Mouse (Mus musculus) liver, embryonic 15.5 days (tissue): ENCODE results near the gene Btnl1. TPM values are rescaled to one million over a fixed set of nuclear protein-coding genes. Genes with fewer than 3 reads are reported as not detected.

ENCODE experiments used
- ATAC-seq: fragments of 200-750 bp; cut with Nextera tagmentation; 2 replicates; pipeline ENCODE4 v1.8.0; 2017; ENCODE audit warnings: moderate number of reproducible peaks, mild to moderate bottlenecking, moderate library complexity; ENCODE audit not compliant: insufficient read depth
- H3K27ac ChIP-seq: fragments of 300-500 bp; sonication (generic); replicated peaks from 2 replicates; pipeline ENCODE4 v1.5.1; 2015; ENCODE audit warnings: mild to moderate bottlenecking, inconsistent platforms
- H3K27me3 ChIP-seq: fragments of 300-500 bp; sonication (generic); 2 replicates; pipeline ENCODE4 v1.6.1; 2015; ENCODE audit warnings: mild to moderate bottlenecking, inconsistent platforms
- H3K36me3 ChIP-seq: fragments of 300-500 bp; sonication (generic); replicated peaks from 2 replicates; pipeline ENCODE4 v1.6.1; 2015; ENCODE audit warnings: moderate library complexity, mild to moderate bottlenecking, inconsistent platforms
- H3K4me1 ChIP-seq: fragments of 300-500 bp; sonication (generic); replicated peaks from 2 replicates; pipeline ENCODE4 v1.6.1; 2015; ENCODE audit warnings: inconsistent platforms
- H3K4me2 ChIP-seq: fragments of 300-500 bp; sonication (generic); 2 replicates; pipeline ENCODE4 v1.6.1; 2015; ENCODE audit warnings: moderate library complexity, mild to moderate bottlenecking, inconsistent platforms
- H3K4me3 ChIP-seq: fragments of 300-500 bp; sonication (generic); replicated peaks from 2 replicates; pipeline ENCODE4 v1.5.1; 2015; ENCODE audit warnings: mild to moderate bottlenecking, inconsistent platforms
- H3K9ac ChIP-seq: fragments of 300-500 bp; sonication (generic); 2 replicates; pipeline ENCODE4 v1.6.1; 2015; ENCODE audit warnings: moderate library complexity, mild to moderate bottlenecking, inconsistent platforms
- H3K9me3 ChIP-seq: fragments of 300-500 bp; sonication (generic); replicated peaks from 2 replicates; pipeline ENCODE4 v1.6.1; 2016; ENCODE audit warnings: inconsistent platforms
- WGBS: fragments of 180-500 bp; shearing (Covaris S2); methylation state at CpG from one replicate; pipeline ENCODE4 v1.1.7; 2015; ENCODE audit warnings: mixed read lengths; ENCODE audit not compliant: insufficient replicate concordance; 5-methylcytosine and 5-hydroxymethylcytosine counted together
- polyA plus RNA-seq: library from polyadenylated mRNA; unstranded; fragments of >200 nt; fragmentation: Nextera tagmentation; extraction: Ambion mirVana; gene quantifications from 2 replicates; pipeline ENCODE4 v1.2.1, GENCODE M21; 2015

The Btnl1 gene
- polyA plus RNA-seq, 1 experiment from 2014 or later = not detected

- Histone ChIP-seq H3K4me1 (no peaks in the 10 kb centered on the region), H3K36me3 (no peaks in the 10 kb centered on the region), H3K27me3 (no peaks in the 10 kb centered on the region), H3K4me2 (no peak overlapping the region), H3K9ac (no peak overlapping the region), H3K27ac (no peak overlapping the region), H3K9me3 (no peaks in the 10 kb centered on the region), H3K4me3 (no peak overlapping the region)
- WGBS = 67% methylated on average over 15 of the region's 15 CpGs
- no peak for ATAC-seq
These were observed 13.9 kb upstream of the Btnl1 start for GRCm38 (mm10) chr17:34362954-34363546.

GRCm38 (mm10) chr17:34363676-34364310, 13.1 kb upstream of the Btnl1 start:
- H3K9me3 ChIP-seq = no peaks in the 10 kb centered on the region
- ATAC-seq = no peak
- H3K4me1 ChIP-seq = no peaks in the 10 kb centered on the region
- H3K4me3 ChIP-seq = no peak overlapping the region
- H3K9ac ChIP-seq = no peak overlapping the region
- no peaks in the 10 kb centered on the region for H3K36me3 ChIP-seq
- 47% methylated on average over 3 of the region's 3 CpGs for WGBS
- no peaks in the 10 kb centered on the region for H3K27me3 ChIP-seq
- H3K4me2 ChIP-seq = no peak overlapping the region
- no peak overlapping the region for H3K27ac ChIP-seq

- ATAC-seq = no peak
- Histone ChIP-seq H3K4me2 (no peak overlapping the region), H3K36me3 (no peaks in the 10 kb centered on the region), H3K9ac (no peak overlapping the region), H3K4me3 (no peak overlapping the region), H3K27ac (no peak overlapping the region), H3K4me1 (no peaks in the 10 kb centered on the region), H3K27me3 (no peaks in the 10 kb centered on the region), H3K9me3 (no peaks in the 10 kb centered on the region)
- 54% methylated on average over 10 of the region's 10 CpGs for WGBS
These were observed 11.9 kb upstream of the Btnl1 start for GRCm38 (mm10) chr17:34365031-34365430.

GRCm38 (mm10) chr17:34370563-34370962, 6.4 kb upstream of the Btnl1 start:
- 54% methylated on average over 4 of the region's 4 CpGs for WGBS
- H3K36me3 ChIP-seq = no peaks in the 10 kb centered on the region
- H3K4me3 ChIP-seq = no peak overlapping the region
- no peaks in the 10 kb centered on the region for H3K4me1 ChIP-seq
- H3K4me2 ChIP-seq = no peak overlapping the region
- no peak overlapping the region for H3K9ac ChIP-seq
- no peak overlapping the region for H3K27ac ChIP-seq
- H3K27me3 ChIP-seq = no peaks in the 10 kb centered on the region
- no peaks in the 10 kb centered on the region for H3K9me3 ChIP-seq
- no peak for ATAC-seq

GRCm38 (mm10) chr17:34373055-34373709, 3.8 kb upstream of the Btnl1 start:
- Histone ChIP-seq H3K4me2 (no peak overlapping the region), H3K4me3 (no peak overlapping the region)
- 58% methylated on average over 6 of the region's 6 CpGs for WGBS

GRCm38 (mm10) chr17:34377450-34378209, 698 bp downstream of the Btnl1 start:
- Histone ChIP-seq H3K36me3 (no peaks in the 10 kb centered on the region), H3K4me1 (no peaks in the 10 kb centered on the region), H3K4me2 (no peak overlapping the region), H3K27me3 (no peaks in the 10 kb centered on the region), H3K4me3 (no peak overlapping the region), H3K9ac (no peak overlapping the region), H3K9me3 (no peaks in the 10 kb centered on the region), H3K27ac (no peak overlapping the region)
- ATAC-seq = no peak
- 38% methylated on average over 6 of the region's 6 CpGs for WGBS

More at GRCm38 (mm10) chr17:34373055-34373709, 3.8 kb upstream of the Btnl1 start:
- no peaks in the 10 kb centered on the region for H3K9me3 ChIP-seq
- H3K4me1 ChIP-seq = no peaks in the 10 kb centered on the region
- ATAC-seq = no peak
- H3K27me3 ChIP-seq = no peaks in the 10 kb centered on the region
- H3K9ac ChIP-seq = no peak overlapping the region
- no peaks in the 10 kb centered on the region for H3K36me3 ChIP-seq
- no peak overlapping the region for H3K27ac ChIP-seq

- WGBS = 60% methylated on average over 2 of the region's 2 CpGs
- no peak for ATAC-seq
These were observed 1.8 kb downstream of the Btnl1 start for GRCm38 (mm10) chr17:34378716-34379115.

GRCm38 (mm10) chr17:34379451-34379850, 2.5 kb downstream of the Btnl1 start:
- H3K9me3 ChIP-seq = no peaks in the 10 kb centered on the region
- H3K36me3 ChIP-seq = no peaks in the 10 kb centered on the region
- no peak overlapping the region for H3K27ac ChIP-seq
- H3K27me3 ChIP-seq = no peaks in the 10 kb centered on the region
- no peak for ATAC-seq
- H3K4me1 ChIP-seq = no peaks in the 10 kb centered on the region
- WGBS = 76% methylated on average over 7 of the region's 7 CpGs
- no peak overlapping the region for H3K4me2 ChIP-seq
- H3K9ac ChIP-seq = no peak overlapping the region
- no peak overlapping the region for H3K4me3 ChIP-seq

More at GRCm38 (mm10) chr17:34378716-34379115, 1.8 kb downstream of the Btnl1 start:
- Histone ChIP-seq H3K9ac (no peak overlapping the region), H3K4me2 (no peak overlapping the region), H3K27ac (no peak overlapping the region), H3K4me3 (no peak overlapping the region), H3K9me3 (no peaks in the 10 kb centered on the region), H3K4me1 (no peaks in the 10 kb centered on the region), H3K27me3 (no peaks in the 10 kb centered on the region), H3K36me3 (no peaks in the 10 kb centered on the region)

- H3K36me3 ChIP-seq = no peaks in the 10 kb centered on the region
- 60% methylated on average over 11 of the region's 11 CpGs for WGBS
- ATAC-seq = no peak
- no peak overlapping the region for H3K27ac ChIP-seq
- H3K9me3 ChIP-seq = no peaks in the 10 kb centered on the region
- no peak overlapping the region for H3K9ac ChIP-seq
- H3K27me3 ChIP-seq = no peaks in the 10 kb centered on the region
- no peak overlapping the region for H3K4me2 ChIP-seq
- no peaks in the 10 kb centered on the region for H3K4me1 ChIP-seq
- H3K4me3 ChIP-seq = no peak overlapping the region
These were observed 4.9 kb downstream of the Btnl1 start for GRCm38 (mm10) chr17:34381876-34382275.

- Histone ChIP-seq H3K4me2 (no peak overlapping the region), H3K4me3 (no peak overlapping the region), H3K36me3 (no peaks in the 10 kb centered on the region), H3K27ac (no peak overlapping the region), H3K27me3 (no peaks in the 10 kb centered on the region), H3K9ac (no peak overlapping the region), H3K9me3 (no peaks in the 10 kb centered on the region), H3K4me1 (no peaks in the 10 kb centered on the region)
- 68% methylated on average over 7 of the region's 7 CpGs for WGBS
- ATAC-seq = no peak
These were observed 6.3 kb downstream of the Btnl1 start for GRCm38 (mm10) chr17:34383212-34383611.

GRCm38 (mm10) chr17:34384699-34385098, 7.8 kb downstream of the Btnl1 start:
- Histone ChIP-seq H3K4me2 (no peak overlapping the region), H3K27ac (no peak overlapping the region), H3K9ac (no peak overlapping the region), H3K4me1 (no peaks in the 10 kb centered on the region), H3K9me3 (no peaks in the 10 kb centered on the region), H3K36me3 (no peaks in the 10 kb centered on the region), H3K4me3 (no peak overlapping the region), H3K27me3 (0 out of 2 replicates have a peak, but pooled peaks cover 3% of the 10 kb centered on the region)
- WGBS = 53% methylated on average over 3 of the region's 3 CpGs
- ATAC-seq = no peak
